Mouse (Mus musculus): ENCODE data around the gene Glb1. TPM values are rescaled to one million over a fixed set of nuclear protein-coding genes. Genes with fewer than 3 reads are reported as not detected.

Gene Glb1
- total RNA-seq, 2 experiments from 2014 or later: 21.2 to 29.8 TPM

DNA sequence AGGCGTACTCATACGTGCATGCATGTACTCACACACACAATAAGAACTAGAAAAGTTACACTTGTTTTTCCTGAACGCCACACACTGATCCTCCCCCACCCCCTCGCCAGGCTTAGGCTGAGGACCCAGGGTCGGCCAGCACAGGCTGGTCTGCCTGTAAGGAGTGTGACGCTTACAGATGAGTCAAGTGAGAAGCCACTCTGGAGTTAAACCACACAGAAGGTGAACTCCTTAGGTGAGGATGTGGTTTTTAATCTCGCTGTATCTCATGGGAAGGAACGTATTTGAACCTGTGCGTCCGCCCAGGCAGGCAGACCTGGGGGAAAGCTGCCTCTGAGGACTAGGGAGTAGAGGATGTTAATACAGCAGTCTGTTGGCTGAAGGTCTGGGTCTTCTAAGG is 39.7 kb downstream of the Glb1 start:
- ATAC-seq (ENCODE audit: poor library complexity, severe bottlenecking): peak; percentile 9; the same call in 1 of the 2 replicates

DNA sequence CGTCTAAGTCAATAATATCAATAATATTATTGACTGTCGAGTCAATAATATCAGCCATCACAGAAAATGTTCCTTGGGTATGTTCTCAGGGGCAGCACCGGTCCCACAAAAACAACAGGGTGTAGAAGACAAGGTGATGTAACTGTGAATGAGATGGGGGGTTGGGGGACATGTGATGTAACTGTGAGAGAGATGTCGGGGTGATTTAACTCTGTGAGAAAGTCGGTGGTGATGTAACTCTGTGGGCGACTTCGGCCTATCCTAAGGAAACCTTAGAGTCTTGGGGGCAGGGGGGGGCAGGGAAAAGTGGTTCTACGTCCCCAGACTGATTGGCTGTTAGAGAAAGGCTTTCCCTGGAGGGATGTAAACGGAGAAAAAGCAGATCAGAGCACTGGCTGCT is 41.3 kb downstream of the Glb1 start:
- no peak for ATAC-seq (ENCODE audit: poor library complexity, severe bottlenecking)

DNA sequence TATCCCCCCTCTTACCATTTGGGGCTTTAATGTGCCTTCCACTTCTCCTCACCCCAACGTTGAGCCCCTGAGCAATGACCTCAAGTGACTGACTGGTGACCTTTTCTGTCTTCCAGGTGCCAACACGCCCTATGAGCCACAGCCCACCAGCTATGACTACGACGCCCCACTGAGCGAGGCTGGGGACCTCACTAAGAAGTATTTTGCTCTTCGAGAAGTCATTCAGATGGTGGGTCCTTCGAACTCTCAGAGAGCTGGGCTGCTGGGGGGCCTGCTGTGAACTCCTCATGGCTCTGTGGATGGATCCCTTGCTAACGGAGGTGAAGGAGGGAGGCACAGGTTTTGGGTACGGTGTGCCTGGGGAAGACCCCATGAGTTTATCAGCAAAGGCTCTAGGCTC is 42.0 kb downstream of the Glb1 start:
- ATAC-seq (ENCODE audit: poor library complexity, severe bottlenecking): no peak

DNA sequence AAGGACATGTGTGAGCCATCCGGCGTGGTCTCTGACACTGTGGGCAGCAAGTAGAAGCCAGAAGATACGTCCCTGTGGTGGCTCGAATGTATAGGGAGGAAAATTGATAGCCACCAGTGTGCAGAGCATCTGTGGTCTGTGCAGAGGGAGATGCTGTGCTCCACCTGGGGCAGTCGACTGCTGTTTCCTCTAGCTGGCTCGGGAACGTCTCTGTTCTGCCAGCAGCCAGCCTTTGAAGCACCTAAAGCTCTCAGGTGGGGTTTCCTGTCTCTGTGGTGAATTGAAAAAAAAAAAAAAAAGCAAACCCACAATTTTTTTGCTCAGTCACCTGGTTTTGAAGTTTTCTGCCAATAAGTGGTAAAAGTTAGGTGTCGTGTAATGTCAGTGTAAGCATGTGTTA is 42.5 kb downstream of the Glb1 start:
- no peak for ATAC-seq (ENCODE audit: poor library complexity, severe bottlenecking)

DNA sequence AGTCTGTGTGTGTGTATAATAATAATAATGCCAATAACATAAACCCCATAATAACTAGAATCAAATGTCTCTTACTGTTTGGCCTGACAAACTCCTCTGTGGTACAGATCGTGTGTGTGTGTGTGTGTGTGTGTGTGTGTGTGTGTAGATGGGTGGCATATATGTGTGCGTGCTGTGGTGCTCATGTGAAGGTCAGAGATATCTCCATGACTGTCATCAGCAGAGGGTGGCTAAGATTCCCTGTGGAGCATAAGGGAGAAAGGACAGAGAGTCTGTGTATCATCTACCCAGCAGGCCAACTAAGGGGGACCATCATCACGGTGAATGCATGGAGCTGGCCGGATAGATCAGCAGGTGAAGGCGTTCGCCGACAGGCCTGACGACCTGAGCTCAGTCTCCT is 46.0 kb downstream of the Glb1 start:
- no peak for ATAC-seq (ENCODE audit: poor library complexity, severe bottlenecking)

DNA sequence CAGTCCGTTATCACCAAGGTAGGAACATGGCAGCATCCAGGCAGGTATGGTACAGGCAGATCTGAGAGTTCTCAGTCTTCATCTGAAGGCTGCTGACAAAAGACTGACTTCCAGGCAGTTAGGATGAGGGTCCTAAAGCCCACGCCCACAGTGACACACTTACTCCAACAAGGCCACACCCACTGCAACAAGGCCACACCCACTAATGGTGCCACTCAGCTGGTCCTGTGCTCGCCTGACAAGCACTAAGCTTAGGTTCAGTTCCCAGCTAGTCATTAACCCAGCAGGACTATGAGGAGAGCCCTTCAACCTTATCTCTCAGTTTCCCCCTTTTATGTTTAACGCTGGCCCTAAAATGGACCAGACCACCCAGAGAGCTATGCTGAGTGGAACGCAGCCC is 47.8 kb downstream of the Glb1 start:
- ATAC-seq (ENCODE audit: poor library complexity, severe bottlenecking): no peak

DNA sequence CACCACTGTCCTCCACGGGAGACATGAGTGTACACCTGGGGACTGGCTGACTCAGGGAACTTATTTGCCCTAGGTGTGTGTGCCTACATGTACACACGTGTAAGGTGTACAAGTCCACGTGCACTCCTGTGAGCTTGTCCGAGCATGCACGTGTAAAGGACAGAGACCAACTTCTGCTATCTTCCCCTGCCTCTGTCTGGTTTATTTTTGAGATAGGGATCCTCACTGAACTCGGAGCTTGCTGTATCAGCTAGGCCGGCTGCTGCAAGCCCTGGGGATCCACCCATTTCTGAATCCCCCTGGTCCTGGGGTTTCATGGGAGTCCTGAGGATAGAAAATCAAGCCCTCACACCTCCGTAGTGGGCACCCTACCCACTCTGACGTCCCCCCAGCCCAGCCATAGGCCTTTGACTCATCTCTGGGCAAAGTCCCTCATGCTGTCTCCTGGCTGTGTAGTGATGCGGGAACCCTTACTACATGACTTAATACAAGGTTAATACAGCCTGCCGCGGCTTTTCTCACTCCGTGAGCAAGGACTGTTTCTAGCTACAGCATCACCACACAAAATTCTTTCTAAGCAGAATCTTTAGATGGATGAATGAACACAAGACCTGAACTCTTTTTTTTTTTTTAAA is 48.4 kb downstream of the Glb1 start:
- ATAC-seq (ENCODE audit: poor library complexity, severe bottlenecking): no peak

DNA sequence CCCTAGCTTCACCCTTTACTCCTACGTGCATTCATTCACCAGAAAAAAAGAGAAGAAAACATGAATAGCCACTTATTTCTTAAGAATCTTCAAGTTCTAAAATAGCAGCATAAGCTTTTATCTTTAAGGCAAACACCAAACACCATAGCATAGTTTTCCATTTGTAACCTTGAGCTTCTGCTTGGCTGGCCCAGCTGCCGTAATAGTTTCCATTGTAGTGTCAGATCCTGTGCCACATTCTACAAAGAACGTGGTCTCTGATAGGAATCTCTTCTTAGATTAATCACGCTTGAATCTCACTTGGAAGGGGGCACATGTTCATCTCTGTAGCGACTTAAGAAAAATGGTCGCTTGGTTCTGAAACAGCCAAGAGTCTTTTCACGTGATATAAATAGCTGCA is 50.7 kb downstream of the Glb1 start:
- no peak for ATAC-seq (ENCODE audit: poor library complexity, severe bottlenecking)

DNA sequence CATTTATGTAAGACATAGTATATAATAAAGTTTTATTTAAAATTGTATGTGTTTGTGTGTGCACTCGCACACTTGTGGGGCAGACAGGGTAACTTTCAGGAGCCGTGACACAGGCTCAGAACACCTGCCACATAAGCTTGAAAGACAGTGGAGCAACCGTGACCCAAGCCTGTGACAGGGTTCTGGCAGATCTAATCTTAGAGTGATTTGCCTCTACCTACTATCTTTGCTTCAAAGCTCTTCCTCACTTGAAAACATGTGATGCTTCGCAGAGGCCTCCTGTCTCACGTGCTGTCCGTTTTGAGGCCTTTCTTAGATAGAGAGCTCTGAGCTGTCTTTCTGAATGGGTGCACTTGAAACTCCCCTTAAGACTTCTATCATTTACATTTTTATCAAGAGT is 51.5 kb downstream of the Glb1 start:
- ATAC-seq (ENCODE audit: poor library complexity, severe bottlenecking): no peak

DNA sequence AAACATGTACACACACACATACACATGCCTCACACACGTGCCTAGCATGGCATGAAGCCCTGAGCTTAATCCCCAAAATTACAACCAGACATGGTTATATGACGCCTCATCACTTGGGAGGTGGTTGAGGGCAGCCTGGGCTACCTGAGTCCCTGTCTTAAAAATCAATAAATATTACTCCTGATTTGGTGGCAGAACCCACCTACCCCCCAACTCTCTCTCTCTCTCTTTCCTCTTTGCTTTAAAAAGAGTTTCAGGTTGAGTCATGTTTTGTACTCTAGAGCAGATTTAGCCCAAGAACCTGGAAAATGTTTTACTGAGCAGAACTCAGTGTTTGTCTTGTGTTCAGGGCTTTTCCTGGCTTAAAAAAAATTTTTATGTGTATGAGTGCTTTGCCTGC is 54.5 kb downstream of the Glb1 start:
- no peak for ATAC-seq (ENCODE audit: poor library complexity, severe bottlenecking)

DNA sequence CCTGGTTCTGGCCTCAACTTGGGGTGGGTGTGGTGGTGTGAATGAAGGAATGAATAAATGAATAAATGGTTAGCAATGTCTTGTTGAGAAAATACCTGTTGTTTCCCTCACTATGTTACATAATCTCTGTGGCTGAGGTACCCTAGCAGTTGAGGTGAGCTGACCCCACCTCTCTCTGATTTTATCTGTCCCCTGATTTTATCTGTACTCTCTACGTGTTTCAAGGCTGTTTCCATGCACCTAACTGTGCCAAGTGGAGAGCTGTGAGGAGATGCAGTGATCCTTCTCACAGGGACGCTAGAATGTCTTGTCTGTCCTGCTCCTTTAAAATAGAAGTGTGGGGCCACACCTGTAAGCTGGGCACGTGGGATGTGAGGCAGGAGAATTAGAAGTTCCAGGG is 57.6 kb downstream of the Glb1 start:
- ATAC-seq (ENCODE audit: poor library complexity, severe bottlenecking): no peak

DNA sequence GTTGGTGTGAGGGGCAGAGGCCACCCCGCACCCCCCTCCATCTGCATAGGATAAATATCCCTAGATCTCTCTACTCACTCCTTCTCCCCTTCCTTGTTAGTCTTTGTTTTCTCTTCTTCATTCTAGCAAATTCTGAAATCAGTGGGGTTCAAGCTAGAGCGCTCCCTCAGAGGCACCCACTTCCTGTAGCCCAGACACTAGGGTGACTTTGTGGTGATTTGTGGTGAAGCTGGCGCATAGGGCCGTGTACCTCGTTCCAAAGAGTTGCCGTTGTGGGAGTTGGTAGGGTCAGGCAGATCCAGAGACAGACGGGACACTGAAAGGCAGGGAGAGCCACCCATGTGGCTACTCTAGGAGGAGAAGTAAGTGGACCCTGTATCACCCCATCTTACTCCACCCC is 61.7 kb downstream of the Glb1 start:
- ATAC-seq (ENCODE audit: poor library complexity, severe bottlenecking): no peak

DNA sequence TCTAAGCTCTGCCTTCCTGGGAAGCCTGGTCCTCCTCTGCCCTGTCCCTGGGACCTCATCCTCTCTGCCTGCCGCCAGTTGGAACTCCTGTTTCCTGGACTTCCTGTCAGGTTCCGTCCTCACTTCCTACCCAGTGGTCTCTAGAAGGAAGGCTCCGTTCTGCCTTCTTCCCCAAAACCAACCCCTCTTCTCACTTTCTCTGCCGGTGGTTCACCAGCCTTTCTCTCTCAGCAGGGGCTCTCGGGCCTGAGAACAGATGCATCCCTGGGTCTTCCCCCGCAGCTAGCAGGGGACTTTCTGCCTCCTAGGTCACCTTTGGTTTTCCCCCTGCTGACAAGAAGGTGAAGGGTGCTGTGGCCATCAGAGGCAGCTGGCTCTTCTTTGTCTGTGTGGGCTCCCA is 64.6 kb downstream of the Glb1 start:
- ATAC-seq (ENCODE audit: poor library complexity, severe bottlenecking): no peak

DNA sequence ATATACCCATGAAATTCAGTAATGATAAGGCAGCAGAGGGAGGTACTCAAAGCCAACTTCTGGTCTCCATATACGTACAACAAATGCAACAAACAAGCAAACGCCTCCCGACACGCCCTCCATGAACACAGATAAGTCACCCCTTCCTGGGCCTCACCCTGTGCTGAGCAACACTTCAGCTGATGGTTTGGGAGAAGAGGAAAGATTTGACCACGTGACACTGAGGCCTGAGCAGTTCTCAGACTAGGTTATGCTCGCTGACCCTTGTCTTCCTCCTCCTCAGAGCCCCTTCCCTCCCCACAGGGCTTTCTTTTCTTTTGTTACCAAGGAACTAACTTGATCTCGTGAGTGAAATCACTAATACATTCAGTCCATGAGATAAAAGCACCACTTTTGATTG is 66.0 kb downstream of the Glb1 start:
- no peak for ATAC-seq (ENCODE audit: poor library complexity, severe bottlenecking)

DNA sequence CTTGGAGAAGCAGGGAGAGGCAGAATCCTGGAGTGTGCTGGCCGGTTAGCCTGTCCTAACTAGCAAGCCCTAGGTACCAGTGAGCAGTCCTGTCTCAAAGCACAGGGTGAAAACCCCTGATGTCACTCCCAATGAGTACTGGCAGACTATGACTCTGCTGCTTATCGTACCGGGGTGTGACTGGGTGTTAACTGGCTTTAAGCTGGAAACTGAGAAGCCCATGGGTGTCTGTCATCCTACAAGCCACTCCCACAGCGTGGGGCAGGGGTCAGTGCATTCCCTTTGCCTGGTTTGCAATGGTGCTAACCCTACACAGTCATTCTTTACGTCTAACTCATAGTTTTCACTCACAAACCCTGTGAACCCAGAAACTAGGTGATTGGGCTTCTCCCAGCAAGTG is 67.3 kb downstream of the Glb1 start:
- ATAC-seq (ENCODE audit: poor library complexity, severe bottlenecking): no peak

DNA sequence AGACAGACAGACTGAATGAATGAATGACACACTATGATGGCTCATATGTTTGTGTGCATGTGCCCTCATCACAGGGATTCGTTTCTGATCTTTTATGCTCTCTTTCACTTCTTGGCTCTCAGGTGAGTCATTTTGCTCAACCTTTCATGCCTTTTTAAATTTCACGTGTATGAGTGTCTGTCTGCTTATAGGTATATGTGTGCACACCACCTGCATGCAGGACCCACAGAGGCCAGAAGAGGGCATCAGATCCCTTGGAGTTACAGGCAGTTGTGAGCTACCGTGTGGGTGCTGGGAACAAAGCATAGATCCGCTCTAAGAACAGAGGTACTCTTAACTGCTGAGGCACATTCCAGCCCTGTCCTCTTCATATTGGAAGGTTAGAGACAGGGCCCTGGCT is 67.8 kb downstream of the Glb1 start:
- ATAC-seq (ENCODE audit: poor library complexity, severe bottlenecking): no peak

DNA sequence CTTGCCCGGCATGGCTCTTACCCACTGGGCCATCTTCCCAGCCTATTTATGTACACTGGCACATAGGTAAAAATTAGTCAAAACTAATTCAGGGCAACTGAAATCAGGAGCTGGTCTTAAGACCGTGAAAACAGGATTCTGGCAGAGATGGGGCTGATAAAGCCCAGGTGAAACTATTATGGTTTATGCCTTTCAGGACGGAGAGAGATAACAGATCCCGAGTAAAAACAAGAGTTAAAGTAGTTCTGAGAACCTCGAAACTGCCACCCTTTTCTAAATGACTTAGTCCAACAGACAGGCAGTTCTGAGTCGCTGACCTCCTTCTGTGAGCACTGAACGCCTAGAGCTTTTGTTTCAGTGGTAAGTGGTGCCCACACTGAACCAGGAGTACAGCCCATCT is 71.0 kb downstream of the Glb1 start:
- ATAC-seq (ENCODE audit: poor library complexity, severe bottlenecking): no peak

DNA sequence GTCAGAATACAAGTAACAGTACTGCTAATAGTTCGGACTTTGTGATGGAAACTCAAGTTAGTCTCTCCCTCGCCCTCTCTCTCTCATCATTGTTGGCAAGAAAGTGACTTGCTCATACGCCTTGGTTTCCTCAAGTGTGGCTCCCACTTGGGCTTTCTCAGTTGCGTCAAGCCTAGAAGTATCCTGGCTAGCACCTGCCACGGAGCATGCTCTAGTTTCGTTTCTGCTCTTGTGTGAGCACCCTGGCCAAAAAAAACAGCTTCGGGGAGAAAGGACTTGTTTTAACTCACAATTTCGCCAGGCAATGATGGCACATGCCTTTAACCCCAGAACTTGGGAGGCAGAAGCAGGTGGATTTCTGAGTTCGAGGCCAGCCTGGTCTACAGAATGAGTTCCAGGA is 76.1 kb downstream of the Glb1 start:
- no peak for ATAC-seq (ENCODE audit: poor library complexity, severe bottlenecking)

DNA sequence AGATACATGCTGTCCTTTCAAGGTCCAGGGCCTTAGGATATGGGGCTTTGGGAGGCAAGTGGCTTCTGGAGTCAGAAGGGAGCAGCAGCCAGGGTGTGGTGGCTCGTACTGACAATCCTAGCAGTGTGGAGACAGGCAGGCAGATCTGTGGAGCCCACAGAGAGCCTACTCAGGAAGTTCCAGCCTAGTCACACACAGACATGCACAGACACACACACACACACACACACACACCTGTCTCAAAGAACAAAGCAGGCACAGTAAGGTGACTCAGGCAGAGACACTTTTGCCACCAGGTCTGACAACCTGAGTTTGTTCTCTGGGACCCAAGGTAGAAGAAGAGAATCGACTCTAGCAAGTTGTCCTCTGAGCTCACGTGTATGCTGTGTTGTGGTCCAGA is 80.1 kb downstream of the Glb1 start:
- no peak for ATAC-seq (ENCODE audit: poor library complexity, severe bottlenecking)

DNA sequence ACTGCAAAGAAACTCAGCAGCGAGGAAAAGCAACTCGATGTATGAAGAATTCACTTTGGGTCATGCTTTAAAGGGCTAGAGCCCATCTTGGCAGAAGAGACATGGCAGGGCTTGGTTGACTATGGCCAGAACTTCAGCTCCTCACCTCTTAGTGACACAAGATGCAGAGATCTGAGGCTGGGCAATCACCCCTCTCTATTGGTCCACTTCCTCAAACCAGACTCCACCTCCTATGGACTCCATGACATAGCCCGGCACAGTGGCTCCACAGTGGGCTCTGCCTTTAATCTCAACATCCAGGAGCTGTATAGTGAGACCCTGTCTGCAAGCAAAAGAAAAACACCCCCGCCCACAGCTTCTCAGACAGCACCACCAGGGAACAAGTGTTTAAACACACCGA is 83.9 kb downstream of the Glb1 start:
- ATAC-seq (ENCODE audit: poor library complexity, severe bottlenecking): no peak

DNA sequence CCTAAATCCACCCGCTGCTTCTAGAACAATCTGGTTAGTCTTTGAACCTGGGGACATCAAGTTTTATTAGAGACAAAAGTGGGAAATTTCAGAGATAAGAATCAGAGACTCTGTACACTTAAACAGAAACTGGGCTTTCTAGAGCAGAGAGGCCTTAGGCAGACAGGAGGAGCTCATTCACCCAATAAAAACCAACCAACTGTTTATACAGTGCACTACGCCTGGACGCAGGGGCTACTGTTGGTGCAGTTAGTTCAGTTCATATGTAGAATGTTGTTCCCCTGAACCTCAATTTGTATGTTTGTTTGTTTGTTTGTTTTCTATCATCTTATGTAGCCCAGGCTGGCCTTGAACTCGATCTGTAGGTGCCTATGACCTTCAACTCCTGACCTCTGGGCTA is 85.9 kb downstream of the Glb1 start:
- ATAC-seq (ENCODE audit: poor library complexity, severe bottlenecking): no peak

DNA sequence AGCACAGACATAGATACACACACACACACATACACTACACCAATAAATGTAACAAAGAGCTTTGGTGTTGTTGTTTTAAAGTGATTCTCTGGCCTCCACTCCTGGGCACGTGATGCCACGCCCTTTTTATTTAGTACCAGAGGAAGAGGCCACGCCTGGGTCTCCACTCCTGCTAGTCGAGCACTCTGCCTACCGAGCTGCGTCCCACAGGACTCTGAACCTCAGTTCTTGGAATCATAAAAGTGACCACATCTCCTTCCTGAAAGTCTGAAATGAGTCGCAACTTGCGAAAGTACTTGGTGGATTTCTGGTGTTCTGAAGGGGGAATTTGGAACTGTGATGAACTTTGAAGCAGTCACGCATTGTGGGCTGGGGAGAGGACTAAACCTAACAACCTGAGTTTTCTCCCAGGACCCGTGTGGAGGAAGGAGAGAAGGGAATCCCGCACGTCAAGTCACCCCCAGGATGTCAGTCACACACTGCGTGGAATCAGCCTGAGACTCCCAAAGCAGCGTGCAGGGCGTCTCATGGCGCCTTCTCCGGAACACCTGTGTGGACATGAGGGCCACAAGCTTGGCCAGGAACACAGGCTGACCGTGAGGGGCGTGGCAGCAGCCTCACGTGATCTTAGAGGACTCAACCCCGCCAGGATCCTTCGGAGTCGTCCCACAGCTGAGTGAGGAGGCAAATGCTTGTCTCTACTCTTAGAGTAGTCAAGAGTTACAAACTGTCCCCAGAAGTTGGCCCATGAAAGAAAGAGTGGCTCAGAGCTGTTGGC is 86.8 kb downstream of the Glb1 start:
- no peak for ATAC-seq (ENCODE audit: poor library complexity, severe bottlenecking)

DNA sequence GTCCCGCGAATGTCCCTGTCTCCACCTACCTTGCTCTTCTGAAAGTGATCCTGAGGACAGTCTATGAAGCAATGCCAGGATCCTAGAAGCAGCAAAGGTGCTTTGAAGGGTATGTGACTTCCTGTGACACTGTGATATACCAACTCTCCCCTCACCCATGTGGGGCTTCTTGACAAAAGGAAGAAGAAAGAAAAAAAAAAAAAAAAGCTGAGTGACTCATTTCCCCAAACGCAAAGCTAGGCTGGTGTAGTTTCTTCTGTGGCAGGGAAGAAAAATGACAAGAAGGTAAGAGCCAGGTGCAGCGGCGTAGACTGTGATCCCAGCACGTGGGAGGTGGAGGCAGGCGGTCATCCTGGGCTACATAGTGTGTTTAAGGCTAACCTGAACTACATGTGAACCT is 95.6 kb downstream of the Glb1 start:
- ATAC-seq (ENCODE audit: poor library complexity, severe bottlenecking): no peak
